Mouse (Mus musculus) bone marrow macrophage, adult 2 months (primary cell): ENCODE measurements around the gene Zfp593. TPM values are rescaled to one million over a fixed set of nuclear protein-coding genes. Genes with fewer than 3 reads are reported as not detected.

Experiments
- H3K27ac ChIP-seq: 2 replicates; pipeline ENCODE4 v1.5.1; 2012; ENCODE audit warnings: low read depth, low read length; ENCODE audit not compliant: insufficient read depth
- H3K4me1 ChIP-seq: 2 replicates; pipeline ENCODE4 v1.6.1; 2012; ENCODE audit warnings: low read length; ENCODE audit not compliant: control insufficient read depth, insufficient read depth
- H3K4me3 ChIP-seq: 2 replicates; pipeline ENCODE4 v1.5.1; 2012; ENCODE audit warnings: mild to moderate bottlenecking, low read length, moderate library complexity; ENCODE audit not compliant: insufficient read depth
- CTCF ChIP-seq: IDR thresholded peaks from 2 replicates; pipeline ENCODE4 v1.5.1; 2012; ENCODE audit warnings: low read depth, mild to moderate bottlenecking, low read length, moderate library complexity
- POLR2A ChIP-seq: IDR thresholded peaks from 2 replicates; pipeline ENCODE4 v1.6.1; 2012; ENCODE audit warnings: mild to moderate bottlenecking, low read depth, low read length, borderline replicate concordance
- polyA plus RNA-seq: library from polyadenylated mRNA; stranded (reverse); fragments of >200 nt; gene quantifications from 2 replicates; pipeline ENCODE4 v1.2.4, GENCODE M21; 2012; ENCODE audit not compliant: missing spikeins, insufficient read depth, insufficient read length

The Zfp593 gene
- polyA plus RNA-seq, 1 experiment: 5.3 TPM

DNA sequence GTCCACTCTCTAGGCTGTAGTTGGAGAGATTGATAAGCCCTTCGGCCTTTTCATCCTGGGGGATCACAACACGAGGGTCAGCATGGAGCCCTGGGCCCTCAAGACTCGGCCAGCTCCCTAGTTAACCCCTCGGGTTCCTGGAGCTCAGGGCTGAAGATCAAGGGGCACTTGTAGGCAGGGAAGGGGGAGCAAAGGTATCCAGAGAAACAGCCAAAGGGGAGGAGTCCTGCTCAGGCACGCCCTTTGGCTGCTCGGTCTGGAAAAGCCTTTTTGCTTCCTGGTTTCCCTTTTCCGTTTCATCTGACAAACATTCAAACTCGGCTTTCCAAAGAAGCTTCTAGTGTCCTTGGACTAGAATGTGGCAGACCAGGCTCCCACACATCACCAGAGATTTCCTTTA lies 15.0 kb downstream of the Zfp593 start:
- no peak overlapping the region for H3K27ac ChIP-seq
- H3K4me1 ChIP-seq: no peaks in the 10 kb centered on the region
- TF ChIP-seq POLR2A: no peak
- no peak for TF ChIP-seq CTCF
- no peak overlapping the region for H3K4me3 ChIP-seq

DNA sequence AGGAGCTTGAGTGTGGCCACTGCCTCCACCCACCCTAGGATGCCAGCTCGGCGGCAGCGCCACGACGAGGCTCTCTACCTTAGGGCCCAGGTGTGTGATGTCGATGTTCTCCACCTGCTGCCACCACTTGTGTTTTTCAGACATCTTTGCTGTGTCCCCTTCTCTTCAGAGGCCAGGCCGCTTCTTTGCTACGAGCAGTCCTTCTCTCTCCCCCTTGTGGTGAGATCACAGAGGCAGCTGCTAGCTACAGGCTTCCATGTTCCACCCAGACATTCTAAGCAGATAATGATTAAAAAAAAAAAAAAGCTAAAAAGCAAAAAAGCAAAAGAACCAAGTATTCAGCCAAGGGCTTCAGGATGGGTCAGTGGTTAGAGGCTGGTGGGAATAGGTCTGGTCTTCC lies 18.2 kb downstream of the Zfp593 start, which contains the start of gene Catsper4:
Catsper4 (minus strand) TSS at position 190 of the 400 bp plus-strand sequence.
- no peak within 1 kb of the TSS for H3K27ac ChIP-seq
- H3K4me3 ChIP-seq: no peak within 1 kb of the TSS
- TF ChIP-seq CTCF (no peak), POLR2A (no peak)
- no peaks in the 10 kb centered on the region for H3K4me1 ChIP-seq

DNA sequence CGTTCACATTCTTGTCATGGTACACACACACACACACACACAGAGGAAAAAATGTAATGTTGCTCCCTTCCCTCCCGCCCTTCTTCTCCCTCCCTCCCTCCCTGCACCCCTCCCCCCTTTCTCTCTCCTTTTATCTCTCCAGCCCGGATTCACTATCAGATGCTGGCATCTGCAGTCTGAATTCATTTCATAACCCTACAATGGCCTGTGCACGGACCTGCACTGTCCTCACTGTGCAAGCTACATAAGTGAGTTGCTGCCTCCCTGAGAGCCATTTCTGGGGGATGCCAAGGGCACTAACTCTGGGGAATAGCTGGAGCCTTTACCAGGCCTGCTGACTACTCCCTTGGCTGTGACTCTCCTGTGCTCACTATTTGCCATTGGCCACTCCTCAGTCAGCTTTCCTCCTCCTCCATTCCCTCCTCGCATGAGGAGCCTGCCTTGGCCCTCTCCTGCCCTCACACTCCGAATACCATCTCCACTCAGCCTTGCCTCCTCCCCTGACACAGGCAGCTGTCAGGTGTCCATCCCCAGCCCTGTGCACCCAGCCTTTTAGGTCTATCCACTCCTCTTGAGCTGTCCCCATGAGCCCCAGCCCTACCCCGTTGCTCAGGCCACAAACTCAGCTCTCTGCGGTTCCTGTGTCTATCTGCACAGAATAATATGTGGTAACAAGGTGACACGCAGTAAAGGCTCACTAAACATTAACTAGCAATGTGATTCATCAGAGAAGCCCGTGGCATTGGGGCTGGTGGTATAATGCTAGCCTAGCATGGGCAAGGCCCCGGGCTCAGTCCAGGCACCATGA lies 22.4 kb downstream of the Zfp593 start:
- H3K4me3 ChIP-seq: no peak overlapping the region
- no peak overlapping the region for H3K27ac ChIP-seq
- TF ChIP-seq CTCF (no peak), POLR2A (no peak)
- H3K4me1 ChIP-seq: no peaks in the 10 kb centered on the region

DNA sequence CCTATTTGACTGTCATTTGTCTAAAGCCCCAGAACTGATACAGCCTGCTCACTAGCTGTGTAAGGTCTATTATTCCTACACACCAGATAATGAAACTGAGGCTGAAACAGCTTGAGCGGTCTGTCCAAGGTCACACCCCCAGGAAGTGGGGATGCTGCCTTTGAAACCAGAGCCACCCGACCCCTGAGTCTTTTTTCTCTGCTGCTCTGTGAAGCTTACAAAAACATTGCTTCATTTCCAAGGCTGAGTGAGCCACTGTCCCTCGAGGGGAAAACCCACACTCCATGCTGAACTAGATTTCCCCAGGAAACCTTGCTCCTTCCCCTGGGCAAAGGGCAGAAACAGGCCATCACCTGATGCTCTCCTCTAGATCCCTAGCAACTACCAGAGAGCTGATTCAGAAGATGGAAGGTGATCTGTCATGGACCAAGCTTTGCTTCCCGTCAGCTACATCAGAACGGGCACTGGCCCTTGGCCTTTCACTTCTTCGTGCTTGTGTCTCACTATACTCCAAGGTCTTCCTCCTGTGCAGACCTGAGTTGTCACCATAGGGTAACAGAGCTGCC lies 38.8 kb downstream of the Zfp593 start:
- Histone ChIP-seq H3K4me1 (peaks cover 3% of the 10 kb centered on the region), H3K4me3 (no peak overlapping the region), H3K27ac (no peak overlapping the region)
- TF ChIP-seq CTCF (no peak), POLR2A (no peak)

- no peak overlapping the region for H3K27ac ChIP-seq
- no peak overlapping the region for H3K4me3 ChIP-seq
- H3K4me1 ChIP-seq: peaks cover 3% of the 10 kb centered on the region
- TF ChIP-seq CTCF: no peak
- no peak for TF ChIP-seq POLR2A
Measured at GRCm38 (mm10) chr4:134203340-134203896, 42.0 kb downstream of the Zfp593 start.

- no peak within 1 kb of the TSS for H3K4me3 ChIP-seq
- H3K4me1 ChIP-seq: peaks cover 3% of the 10 kb centered on the region
- no peak within 1 kb of the TSS for H3K27ac ChIP-seq
- TF ChIP-seq POLR2A (no peak), CTCF (no peak)
Measured at GRCm38 (mm10) chr4:134202904-134203303, 42.5 kb downstream of the Zfp593 start, which contains the start of gene Gm7534. TSS of gene Gm7534 (minus strand) at chr4:134203004.

DNA sequence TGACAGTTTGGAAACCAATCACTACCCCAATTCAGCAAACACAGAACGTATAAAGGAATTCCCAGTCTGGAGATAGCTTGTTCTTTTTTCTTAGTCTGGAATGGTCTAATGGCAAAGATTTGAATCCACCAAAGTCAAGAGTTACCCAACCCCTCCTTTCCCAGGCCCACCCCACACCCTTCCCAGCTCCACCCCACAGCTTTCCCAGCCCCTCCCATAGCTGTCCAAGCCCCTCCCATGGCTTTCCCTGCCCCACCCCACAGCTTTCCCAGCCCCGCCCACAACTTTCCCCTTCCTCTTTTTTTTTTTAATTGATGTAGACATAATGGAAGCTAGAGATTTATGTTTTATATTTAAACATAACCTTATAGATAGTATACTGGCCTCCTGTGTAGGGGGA lies 46.0 kb downstream of the Zfp593 start:
- TF ChIP-seq CTCF (no peak), POLR2A (no peak)
- Histone ChIP-seq H3K4me1 (peaks cover 3% of the 10 kb centered on the region), H3K27ac (no peak overlapping the region)

More for the DNA sequence above, 46.0 kb downstream of the Zfp593 start:
- no peak overlapping the region for H3K4me3 ChIP-seq

Other genes with a start within 250 kb of the Zfp593 start
- 36.6 and 38.7 TPM in 2 replicates for gene Dhdds, start 244.7 kb downstream of the Zfp593 start, polyA plus RNA-seq
- 0.23 TPM in 1 of 2 replicates, not detected in the other for gene Lin28a, start 226.8 kb downstream of the Zfp593 start, polyA plus RNA-seq
- not detected in 2 replicates for gene Zfp683, start 191.8 kb downstream of the Zfp593 start, polyA plus RNA-seq
- gene Crybg2, start 184.8 kb downstream of the Zfp593 start, polyA plus RNA-seq: 0.71 and 2.7 TPM in 2 replicates
- gene Cd52, start 150.5 kb downstream of the Zfp593 start, polyA plus RNA-seq: 1,130 and 1,142 TPM in 2 replicates
- gene Ubxn11, start 143.0 kb downstream of the Zfp593 start, polyA plus RNA-seq: 2.5 and 5.8 TPM in 2 replicates
- gene Sh3bgrl3, start 116.8 kb downstream of the Zfp593 start, polyA plus RNA-seq: 1,334 and 1,359 TPM in 2 replicates
- 12.5 and 13.9 TPM in 2 replicates for gene Cep85, start 58.5 kb downstream of the Zfp593 start, polyA plus RNA-seq
- gene Gm7534, start 42.6 kb downstream of the Zfp593 start, polyA plus RNA-seq: not detected in 2 replicates
- gene Catsper4, start 18.2 kb downstream of the Zfp593 start, polyA plus RNA-seq: not detected in 2 replicates
- gene Cnksr1, start 7.2 kb downstream of the Zfp593 start, polyA plus RNA-seq: not detected in 2 replicates
- gene E130218I03Rik, start 1.9 kb downstream of the Zfp593 start, polyA plus RNA-seq: not detected in 2 replicates
- gene Gm30191, start 1.3 kb upstream of the Zfp593 start, polyA plus RNA-seq: not detected in 2 replicates
- not detected in 2 replicates for gene Grrp1, start 8.5 kb upstream of the Zfp593 start, polyA plus RNA-seq
- gene Pdik1l, start 42.3 kb upstream of the Zfp593 start, polyA plus RNA-seq: 12.2 and 15.2 TPM in 2 replicates
- not detected in 2 replicates for gene Trim63, start 69.5 kb upstream of the Zfp593 start, polyA plus RNA-seq
- not detected in 2 replicates for gene Slc30a2, start 97.6 kb upstream of the Zfp593 start, polyA plus RNA-seq
- 0.56 TPM in 1 of 2 replicates, not detected in the other for gene Extl1, start 138.3 kb upstream of the Zfp593 start, polyA plus RNA-seq
- 6.4 and 8.0 TPM in 2 replicates for gene Pafah2, start 150.7 kb upstream of the Zfp593 start, polyA plus RNA-seq
- gene Stmn1, start 222.7 kb upstream of the Zfp593 start, polyA plus RNA-seq: 314 and 367 TPM in 2 replicates